Mouse (Mus musculus): ENCODE results near the gene D130043K22Rik.

DNA sequence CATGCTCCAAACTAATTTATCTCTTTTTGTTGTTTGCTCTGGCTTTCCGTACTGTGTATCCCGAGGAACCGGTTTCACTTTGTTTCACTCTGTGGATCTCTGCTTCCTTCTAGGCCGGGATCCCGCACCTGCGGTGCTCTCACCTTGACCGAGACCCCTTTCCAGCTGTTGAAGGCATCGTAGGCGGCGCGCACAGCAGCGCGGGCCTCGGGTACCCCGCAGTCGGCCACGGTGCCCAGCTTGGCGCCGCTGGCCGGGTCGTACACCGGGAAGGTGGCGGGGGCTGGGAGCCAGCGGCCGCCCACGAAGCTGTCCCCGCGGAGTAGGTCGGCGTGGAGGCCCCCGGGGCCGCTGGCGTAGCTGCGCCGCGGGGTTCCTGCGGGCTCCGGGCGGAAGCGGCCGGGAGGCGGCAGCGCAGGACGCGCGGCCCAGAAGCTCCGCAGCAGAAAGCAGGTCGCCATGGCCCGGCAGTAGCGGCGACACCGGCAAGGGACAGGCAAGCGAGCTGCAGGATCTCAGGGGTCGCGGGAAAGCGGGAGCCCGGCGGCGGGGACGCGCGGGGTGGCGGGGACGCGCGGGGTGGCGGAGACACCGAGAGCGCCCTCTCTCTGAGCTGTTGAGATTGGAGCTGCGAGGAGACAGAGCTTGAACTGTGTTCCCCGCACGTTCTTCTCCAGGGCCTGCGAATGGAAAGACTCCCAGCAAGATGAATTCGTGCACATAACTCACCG lies 92.3 kb downstream of the D130043K22Rik start, which contains the start of gene Aldh5a1:
- TF ChIP-seq CTCF (IDR thresholded peaks at IDR 0.05; ENCODE audit: insufficient read depth, low read length) (peak; percentile 25; the same call in 1 of the 2 replicates), POLR2A (IDR thresholded peaks at IDR 0.05; ENCODE audit: borderline replicate concordance, extremely low read depth, low read depth, low read length) (peak; percentile 18; the same call in 1 of the 2 replicates)
